Mouse (Mus musculus) liver, embryonic 12.5 days (tissue): Measurements from ENCODE around the gene Dph6. TPM values are rescaled to one million over a fixed set of nuclear protein-coding genes. Genes with fewer than 3 reads are reported as not detected.

Source experiments
- ATAC-seq: fragments of 200-750 bp; cut with Nextera tagmentation; 2 replicates; pipeline ENCODE4 v1.8.0; 2017; ENCODE audit warnings: moderate number of reproducible peaks, mild to moderate bottlenecking, moderate library complexity
- H3K27ac ChIP-seq: fragments of 300-500 bp; sonication (generic); 2 replicates; pipeline ENCODE4 v1.5.1; 2016; ENCODE audit warnings: mild to moderate bottlenecking
- H3K27me3 ChIP-seq: fragments of 300-500 bp; sonication (generic); replicated peaks from 2 replicates; pipeline ENCODE4 v1.6.1; 2016; ENCODE audit warnings: mild to moderate bottlenecking, moderate library complexity
- H3K36me3 ChIP-seq: fragments of 300-500 bp; sonication (generic); 2 replicates; pipeline ENCODE4 v1.6.1; 2016; ENCODE audit warnings: mild to moderate bottlenecking, moderate library complexity
- H3K4me1 ChIP-seq: fragments of 300-500 bp; sonication (generic); 2 replicates; pipeline ENCODE4 v1.6.1; 2016
- H3K4me2 ChIP-seq: fragments of 300-500 bp; sonication (generic); 2 replicates; pipeline ENCODE4 v1.6.1; 2016; ENCODE audit warnings: mild to moderate bottlenecking, moderate library complexity
- H3K4me3 ChIP-seq: fragments of 300-500 bp; sonication (generic); 2 replicates; pipeline ENCODE4 v1.5.1; 2016; ENCODE audit warnings: mild to moderate bottlenecking, moderate library complexity
- H3K9ac ChIP-seq: fragments of 300-500 bp; sonication (generic); 2 replicates; pipeline ENCODE4 v1.6.1; 2016; ENCODE audit warnings: mild to moderate bottlenecking, moderate library complexity
- H3K9me3 ChIP-seq: fragments of 300-500 bp; sonication (generic); replicated peaks from 2 replicates; pipeline ENCODE4 v1.6.1; 2016; ENCODE audit warnings: mild to moderate bottlenecking, moderate library complexity
- WGBS: fragments of 180-500 bp; shearing (Covaris S2); methylation state at CpG from one replicate; pipeline ENCODE4 v1.1.7; 2016; ENCODE audit not compliant: insufficient replicate concordance; 5-methylcytosine and 5-hydroxymethylcytosine counted together
- polyA plus RNA-seq: library from polyadenylated mRNA; unstranded; fragments of >200 nt; fragmentation: Nextera tagmentation; extraction: Ambion mirVana; gene quantifications from 2 replicates; pipeline ENCODE4 v1.2.1, GENCODE M21; 2016

Gene Dph6
- polyA plus RNA-seq: 14.1 and 14.5 TPM in 2 replicates

- WGBS: under 1% methylated on average over 45 of the region's 45 CpGs
- Histone ChIP-seq H3K27me3 (no peaks in the 10 kb centered on the region), H3K4me1 (peaks cover 12% of the 10 kb centered on the region), H3K9me3 (no peaks in the 10 kb centered on the region), H3K4me3 (peak within 1 kb of the TSS; percentile 76), H3K4me2 (peak within 1 kb of the TSS; percentile 75), H3K9ac (peak within 1 kb of the TSS; percentile 74), H3K36me3 (no peaks in the 10 kb centered on the region), H3K27ac (peak within 1 kb of the TSS; percentile 80)
- peak; percentile 96 for ATAC-seq
Measured at GRCm38 (mm10) chr2:114654365-114655239, at the start of gene Dph6. Gene Dph6 (minus strand): TSS chr2:114654964.

- Histone ChIP-seq H3K4me1 (no peaks in the 10 kb centered on the region), H3K9ac (no peak overlapping the region), H3K4me2 (no peak overlapping the region), H3K36me3 (no peaks in the 10 kb centered on the region), H3K27ac (no peak overlapping the region), H3K9me3 (no peaks in the 10 kb centered on the region), H3K27me3 (no peaks in the 10 kb centered on the region), H3K4me3 (no peak overlapping the region)
- 45% methylated on average over 2 of the region's 2 CpGs for WGBS
- ATAC-seq: no peak
Measured at GRCm38 (mm10) chr2:114700966-114701685, 46.4 kb upstream of the Dph6 start.

- H3K4me3 ChIP-seq: no peak overlapping the region
- no peaks in the 10 kb centered on the region for H3K27me3 ChIP-seq
- H3K9ac ChIP-seq: no peak overlapping the region
- H3K4me1 ChIP-seq: no peaks in the 10 kb centered on the region
- no peaks in the 10 kb centered on the region for H3K36me3 ChIP-seq
- no peaks in the 10 kb centered on the region for H3K9me3 ChIP-seq
- H3K27ac ChIP-seq: no peak overlapping the region
- no peak for ATAC-seq
- 30% methylated on average over 2 of the region's 2 CpGs for WGBS
- no peak overlapping the region for H3K4me2 ChIP-seq
Measured at GRCm38 (mm10) chr2:114691607-114692006, 36.8 kb upstream of the Dph6 start.

GRCm38 (mm10) chr2:114687483-114687882 lies 32.7 kb upstream of the Dph6 start:
- Histone ChIP-seq H3K4me3 (no peak overlapping the region), H3K4me1 (no peaks in the 10 kb centered on the region), H3K36me3 (no peaks in the 10 kb centered on the region), H3K27ac (no peak overlapping the region), H3K9me3 (no peaks in the 10 kb centered on the region), H3K27me3 (no peaks in the 10 kb centered on the region), H3K4me2 (no peak overlapping the region), H3K9ac (no peak overlapping the region)
- ATAC-seq: no peak
- 77% methylated on average over 1 of the region's 1 CpGs for WGBS

GRCm38 (mm10) chr2:114687081-114687480 lies 32.3 kb upstream of the Dph6 start:
- 76% methylated on average over 4 of the region's 4 CpGs for WGBS
- no peak overlapping the region for H3K27ac ChIP-seq
- H3K4me3 ChIP-seq: no peak overlapping the region
- no peaks in the 10 kb centered on the region for H3K36me3 ChIP-seq
- no peak for ATAC-seq
- H3K27me3 ChIP-seq: no peaks in the 10 kb centered on the region
- H3K9ac ChIP-seq: no peak overlapping the region
- H3K4me1 ChIP-seq: no peaks in the 10 kb centered on the region
- no peak overlapping the region for H3K4me2 ChIP-seq
- no peaks in the 10 kb centered on the region for H3K9me3 ChIP-seq

GRCm38 (mm10) chr2:114673831-114674230 lies 19.1 kb upstream of the Dph6 start:
- no peak for ATAC-seq
- Histone ChIP-seq H3K9me3 (no peaks in the 10 kb centered on the region), H3K27me3 (no peaks in the 10 kb centered on the region), H3K27ac (no peak overlapping the region), H3K4me1 (no peaks in the 10 kb centered on the region), H3K9ac (no peak overlapping the region), H3K4me2 (no peak overlapping the region), H3K4me3 (no peak overlapping the region), H3K36me3 (no peaks in the 10 kb centered on the region)
- WGBS: 40% methylated on average over 1 of the region's 1 CpGs

GRCm38 (mm10) chr2:114670983-114671382 lies 16.2 kb upstream of the Dph6 start:
- Histone ChIP-seq H3K4me3 (no peak overlapping the region), H3K27me3 (no peaks in the 10 kb centered on the region), H3K9ac (no peak overlapping the region), H3K4me2 (no peak overlapping the region), H3K4me1 (no peaks in the 10 kb centered on the region), H3K9me3 (no peaks in the 10 kb centered on the region), H3K27ac (no peak overlapping the region), H3K36me3 (no peaks in the 10 kb centered on the region)
- no peak for ATAC-seq
- WGBS: 64% methylated on average over 3 of the region's 3 CpGs

GRCm38 (mm10) chr2:114658954-114659353 lies 4.2 kb upstream of the Dph6 start:
- H3K4me1 ChIP-seq: peaks cover 7% of the 10 kb centered on the region
- H3K4me2 ChIP-seq: no peak overlapping the region
- H3K27ac ChIP-seq: no peak overlapping the region
- no peaks in the 10 kb centered on the region for H3K36me3 ChIP-seq
- whole genome bisulfite sequencing: 80% methylated on average over 2 of the region's 2 CpGs
- no peaks in the 10 kb centered on the region for H3K9me3 ChIP-seq
- no peaks in the 10 kb centered on the region for H3K27me3 ChIP-seq
- H3K4me3 ChIP-seq: no peak overlapping the region
- no peak overlapping the region for H3K9ac ChIP-seq
- no peak for ATAC-seq

GRCm38 (mm10) chr2:114646240-114646639 lies 8.5 kb downstream of the Dph6 start:
- 80% methylated on average over 5 of the region's 5 CpGs for WGBS
- peaks cover 7% of the 10 kb centered on the region; the same call in 1 of the 2 replicates for H3K36me3 ChIP-seq

GRCm38 (mm10) chr2:114643832-114644231 lies 10.9 kb downstream of the Dph6 start:
- Histone ChIP-seq H3K27me3 (no peaks in the 10 kb centered on the region), H3K4me2 (no peak overlapping the region), H3K27ac (no peak overlapping the region), H3K9ac (no peak overlapping the region), H3K36me3 (peaks cover 7% of the 10 kb centered on the region; the same call in 1 of the 2 replicates), H3K9me3 (no peaks in the 10 kb centered on the region), H3K4me3 (no peak overlapping the region), H3K4me1 (no peaks in the 10 kb centered on the region)
- ATAC-seq: no peak
- WGBS: 84% methylated on average over 2 of the region's 2 CpGs

More at GRCm38 (mm10) chr2:114646240-114646639, 8.5 kb downstream of the Dph6 start:
- Histone ChIP-seq H3K4me3 (no peak overlapping the region), H3K9ac (no peak overlapping the region), H3K9me3 (no peaks in the 10 kb centered on the region), H3K27ac (no peak overlapping the region), H3K27me3 (no peaks in the 10 kb centered on the region), H3K4me1 (no peaks in the 10 kb centered on the region), H3K4me2 (no peak overlapping the region)
- ATAC-seq: no peak

GRCm38 (mm10) chr2:114624683-114625082 lies 30.1 kb downstream of the Dph6 start:
- no peak overlapping the region for H3K4me2 ChIP-seq
- no peak overlapping the region for H3K27ac ChIP-seq
- no peak overlapping the region for H3K4me3 ChIP-seq
- no peak overlapping the region for H3K9ac ChIP-seq
- no peaks in the 10 kb centered on the region for H3K27me3 ChIP-seq
- WGBS: 59% methylated on average over 4 of the region's 4 CpGs
- ATAC-seq: peak; percentile 63
- no peaks in the 10 kb centered on the region for H3K36me3 ChIP-seq
- H3K9me3 ChIP-seq: no peaks in the 10 kb centered on the region
- peaks cover 7% of the 10 kb centered on the region; the same call in 1 of the 2 replicates for H3K4me1 ChIP-seq

- Histone ChIP-seq H3K27me3 (no peaks in the 10 kb centered on the region), H3K36me3 (no peaks in the 10 kb centered on the region), H3K27ac (no peak overlapping the region), H3K9ac (no peak overlapping the region), H3K4me3 (no peak overlapping the region), H3K4me2 (no peak overlapping the region), H3K4me1 (peaks cover 7% of the 10 kb centered on the region; the same call in 1 of the 2 replicates), H3K9me3 (no peaks in the 10 kb centered on the region)
- ATAC-seq: no peak
- WGBS: 19% methylated on average over 2 of the region's 2 CpGs
Measured at GRCm38 (mm10) chr2:114622550-114622939, 32.2 kb downstream of the Dph6 start.
